Mouse (Mus musculus): ENCODE data around the gene 4632433K11Rik. TPM values are rescaled to one million over a fixed set of nuclear protein-coding genes. Genes with fewer than 3 reads are reported as not detected.
"Not testable (repeated sequence)": the region's sequence is repeated elsewhere in the genome, so short reads cannot be mapped to it uniquely, and the experiment has no call there.

4632433K11Rik gene
- polyA plus RNA-seq, 1 experiment from 2014 or later, result 0.33 TPM

DNA sequence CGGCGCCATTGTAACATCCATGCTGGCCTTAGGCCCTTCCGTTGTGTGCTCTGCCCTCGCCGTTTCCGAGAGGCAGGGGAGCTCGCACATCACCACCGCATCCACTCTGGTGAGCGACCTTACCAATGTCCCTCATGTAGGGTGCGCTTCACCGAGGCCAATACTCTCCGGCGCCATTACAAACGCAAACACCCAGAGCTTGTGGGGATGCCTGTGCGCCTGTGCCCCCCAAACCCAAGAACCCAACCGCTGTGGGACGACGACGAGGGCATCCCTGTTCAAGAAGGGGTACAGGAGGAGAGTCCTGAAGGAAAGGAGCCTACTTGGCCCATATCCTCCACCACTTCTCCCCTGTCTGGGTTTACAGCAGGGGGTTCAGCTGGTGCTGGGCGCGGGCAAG, 16.0 kb upstream of the 4632433K11Rik start:
- Histone ChIP-seq H3K27ac (ENCODE audit: low read depth, low read length) (no peak overlapping the region), H3K4me2 (no peak overlapping the region), H3K27me3 (ENCODE audit: control insufficient read depth, insufficient read depth, low read length) (no peaks in the 10 kb centered on the region), H3K9ac (ENCODE audit: low read length) (no peak overlapping the region), H3K4me1 (ENCODE audit: control insufficient read depth, insufficient read depth, low read length) (peaks cover 8% of the 10 kb centered on the region; the same call in 1 of the 2 replicates), H3K36me3 (ENCODE audit: control insufficient read depth, insufficient read depth, low read length) (no peaks in the 10 kb centered on the region; the same call in 1 of the 2 replicates), H3K9me3 (ENCODE audit: control insufficient read depth, low read length) (no peaks in the 10 kb centered on the region), H3K4me3 (ENCODE audit: low read depth, low read length) (no peak overlapping the region)
- DNase-seq (ENCODE audit: low spot score, missing footprints) (no peak), ATAC-seq (ENCODE audit: low FRiP score) (no peak)
- WGBS, result 95% methylated on average over 21 of the region's 21 CpGs

- Histone ChIP-seq H3K4me3 (ENCODE audit: low read depth, low read length) (peak overlapping the region; percentile 87), H3K9ac (ENCODE audit: low read length) (peak overlapping the region; percentile 98; the same call in 1 of the 2 replicates), H3K4me2 (peak overlapping the region; percentile 83), H3K27ac (ENCODE audit: low read depth, low read length) (peak overlapping the region; percentile 60; the same call in 1 of the 2 replicates)
- not testable (repeated sequence) for H3K27me3 ChIP-seq (ENCODE audit: control insufficient read depth, insufficient read depth, low read length); H3K4me1 ChIP-seq (ENCODE audit: control insufficient read depth, insufficient read depth, low read length); H3K9me3 ChIP-seq (ENCODE audit: control insufficient read depth, low read length); H3K36me3 ChIP-seq (ENCODE audit: control insufficient read depth, insufficient read depth, low read length); ATAC-seq (ENCODE audit: low FRiP score)
- DNase-seq (ENCODE audit: low spot score, missing footprints), result peak; percentile 79
- WGBS, result 37% methylated on average over 8 of the region's 8 CpGs
Measured at GRCm38 (mm10) chr7:5019576-5019975, 14.3 kb upstream of the 4632433K11Rik start.

- Histone ChIP-seq H3K9me3 (ENCODE audit: control insufficient read depth, low read length) (no peaks in the 10 kb centered on the region), H3K36me3 (ENCODE audit: control insufficient read depth, insufficient read depth, low read length) (no peaks in the 10 kb centered on the region; the same call in 1 of the 2 replicates), H3K4me1 (ENCODE audit: control insufficient read depth, insufficient read depth, low read length) (peaks cover 8% of the 10 kb centered on the region; the same call in 1 of the 2 replicates), H3K4me2 (peak within 1 kb of the TSS; percentile 83), H3K27me3 (ENCODE audit: control insufficient read depth, insufficient read depth, low read length) (no peaks in the 10 kb centered on the region), H3K9ac (ENCODE audit: low read length) (peak within 1 kb of the TSS; percentile 98), H3K4me3 (ENCODE audit: low read depth, low read length) (peak within 1 kb of the TSS; percentile 87), H3K27ac (ENCODE audit: low read depth, low read length) (peak within 1 kb of the TSS; percentile 85)
- peak; percentile 89 for ATAC-seq (ENCODE audit: low FRiP score)
- DNase-seq (ENCODE audit: low spot score, missing footprints), result peak; percentile 100
- WGBS, result under 1% methylated on average over 49 of the region's 49 CpGs
Measured at GRCm38 (mm10) chr7:5020000-5020681, 13.8 kb upstream of the 4632433K11Rik start, which contains the start of the genes Zfp865 and Ccdc106. Gene Zfp865, plus strand, starts transcription at chr7:5020376. Gene Ccdc106, plus strand, starts transcription at chr7:5020553.

DNA sequence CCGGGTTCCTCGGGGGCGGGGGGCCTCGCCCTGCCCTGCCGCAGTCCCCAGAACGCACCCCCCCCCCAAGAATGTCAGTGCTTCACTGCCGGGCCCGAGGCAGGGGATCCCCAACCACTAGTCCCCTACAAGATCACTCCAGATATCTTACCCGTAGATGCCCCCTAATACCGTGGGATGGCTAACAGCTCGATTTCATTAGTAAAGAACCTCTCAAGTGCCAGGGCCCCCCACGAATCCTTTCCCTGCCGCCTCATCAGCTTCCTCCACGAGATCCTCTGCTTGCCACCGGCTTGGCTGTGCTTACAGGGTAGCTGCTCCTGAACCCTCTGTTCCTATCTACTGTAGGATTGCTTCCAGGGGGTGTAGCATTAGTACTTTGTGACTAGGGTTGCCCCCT, 13.2 kb upstream of the 4632433K11Rik start:
- DNase-seq (ENCODE audit: low spot score, missing footprints), result no peak
- H3K36me3 ChIP-seq (ENCODE audit: control insufficient read depth, insufficient read depth, low read length), result no peaks in the 10 kb centered on the region; the same call in 1 of the 2 replicates

DNA sequence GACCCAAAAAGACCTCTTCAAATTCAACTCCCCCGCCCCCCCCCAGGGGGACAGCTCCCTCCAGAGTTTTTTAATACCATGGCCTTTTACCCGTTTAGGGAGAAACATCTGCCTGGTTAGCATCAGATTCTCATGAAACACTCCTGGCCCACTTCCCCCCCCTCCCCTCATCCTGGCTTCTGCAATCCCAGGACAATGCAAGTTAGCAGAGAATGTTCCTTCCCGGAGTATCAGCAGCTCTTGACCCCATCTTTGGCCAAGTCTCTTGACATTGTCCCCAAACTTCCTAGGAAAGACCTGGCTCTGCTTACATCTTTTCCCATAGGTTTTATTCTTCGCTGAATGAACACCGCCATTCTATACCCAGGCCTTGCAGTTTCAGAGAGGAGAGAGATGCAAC, 12.7 kb upstream of the 4632433K11Rik start:
- Histone ChIP-seq H3K4me1 (ENCODE audit: control insufficient read depth, insufficient read depth, low read length) (peaks cover 8% of the 10 kb centered on the region; the same call in 1 of the 2 replicates), H3K9ac (ENCODE audit: low read length) (peak overlapping the region; percentile 98), H3K27ac (ENCODE audit: low read depth, low read length) (no peak overlapping the region), H3K9me3 (ENCODE audit: control insufficient read depth, low read length) (no peaks in the 10 kb centered on the region), H3K4me2 (peak overlapping the region; percentile 83), H3K27me3 (ENCODE audit: control insufficient read depth, insufficient read depth, low read length) (no peaks in the 10 kb centered on the region), H3K36me3 (ENCODE audit: control insufficient read depth, insufficient read depth, low read length) (no peaks in the 10 kb centered on the region; the same call in 1 of the 2 replicates), H3K4me3 (ENCODE audit: low read depth, low read length) (peak overlapping the region; percentile 87)
- WGBS, result 46% methylated on average over 5 of the region's 5 CpGs
- ATAC-seq (ENCODE audit: low FRiP score), result no peak
- DNase-seq (ENCODE audit: low spot score, missing footprints), result peak; percentile 82

More for the DNA sequence above, 13.2 kb upstream of the 4632433K11Rik start:
- peak; percentile 5; the same call in 1 of the 2 replicates for ATAC-seq (ENCODE audit: low FRiP score)
- 0% methylated on average over 15 of the region's 15 CpGs for WGBS
- no peaks in the 10 kb centered on the region for H3K27me3 ChIP-seq (ENCODE audit: control insufficient read depth, insufficient read depth, low read length)
- peak overlapping the region; percentile 83 for H3K4me2 ChIP-seq
- H3K9ac ChIP-seq (ENCODE audit: low read length), result peak overlapping the region; percentile 98
- peaks cover 8% of the 10 kb centered on the region; the same call in 1 of the 2 replicates for H3K4me1 ChIP-seq (ENCODE audit: control insufficient read depth, insufficient read depth, low read length)
- peak overlapping the region; percentile 87 for H3K4me3 ChIP-seq (ENCODE audit: low read depth, low read length)
- H3K27ac ChIP-seq (ENCODE audit: low read depth, low read length), result peak overlapping the region; percentile 85
- no peaks in the 10 kb centered on the region for H3K9me3 ChIP-seq (ENCODE audit: control insufficient read depth, low read length)

DNA sequence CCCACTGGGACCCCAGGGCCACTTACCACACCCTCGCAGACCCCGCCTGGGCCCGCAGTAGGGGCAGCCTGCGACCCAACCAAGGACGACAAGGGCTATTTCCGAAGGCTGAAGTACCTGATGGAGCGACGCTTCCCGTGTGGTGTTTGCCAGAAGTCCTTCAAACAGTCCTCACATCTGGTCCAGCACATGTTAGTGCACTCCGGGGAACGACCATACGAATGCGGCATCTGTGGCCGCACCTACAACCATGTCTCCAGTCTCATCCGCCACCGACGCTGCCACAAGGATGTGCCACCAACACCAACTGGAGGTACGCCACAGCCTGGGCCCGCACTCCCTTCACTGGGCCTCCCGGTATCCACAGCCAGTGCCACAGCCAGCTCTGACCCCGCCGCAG, 4.4 kb upstream of the 4632433K11Rik start:
- Histone ChIP-seq H3K27ac (ENCODE audit: low read depth, low read length) (no peak overlapping the region), H3K9ac (ENCODE audit: low read length) (no peak overlapping the region), H3K4me1 (ENCODE audit: control insufficient read depth, insufficient read depth, low read length) (no peaks in the 10 kb centered on the region), H3K36me3 (ENCODE audit: control insufficient read depth, insufficient read depth, low read length) (peaks cover 59% of the 10 kb centered on the region), H3K4me3 (ENCODE audit: low read depth, low read length) (no peak overlapping the region), H3K4me2 (no peak overlapping the region), H3K9me3 (ENCODE audit: control insufficient read depth, low read length) (peaks cover 28% of the 10 kb centered on the region), H3K27me3 (ENCODE audit: control insufficient read depth, insufficient read depth, low read length) (no peaks in the 10 kb centered on the region)
- DNase-seq (ENCODE audit: low spot score, missing footprints) (no peak), ATAC-seq (ENCODE audit: low FRiP score) (0 out of 2 replicates have a peak, but pooled peaks have one; percentile 7)
- 95% methylated on average over 22 of the region's 22 CpGs for WGBS

DNA sequence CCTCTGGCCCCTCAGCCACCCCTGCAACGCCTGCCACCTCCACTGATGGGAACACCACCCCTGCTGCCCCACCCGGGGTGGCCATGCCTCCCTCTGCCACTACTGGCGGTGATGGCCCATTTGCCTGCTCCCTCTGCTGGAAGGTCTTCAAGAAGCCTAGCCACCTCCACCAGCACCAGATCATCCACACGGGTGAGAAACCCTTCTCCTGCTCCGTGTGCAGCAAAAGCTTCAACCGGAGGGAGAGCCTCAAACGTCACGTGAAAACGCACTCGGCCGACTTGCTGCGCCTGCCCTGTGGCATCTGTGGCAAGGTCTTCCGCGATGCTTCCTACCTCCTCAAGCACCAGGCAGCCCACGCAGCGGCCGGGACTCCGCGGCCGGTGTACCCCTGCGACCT, 4.0 kb upstream of the 4632433K11Rik start:
- peaks cover 62% of the 10 kb centered on the region for H3K36me3 ChIP-seq (ENCODE audit: control insufficient read depth, insufficient read depth, low read length)
- no peaks in the 10 kb centered on the region for H3K4me1 ChIP-seq (ENCODE audit: control insufficient read depth, insufficient read depth, low read length)
- H3K27ac ChIP-seq (ENCODE audit: low read depth, low read length), result no peak overlapping the region
- no peak overlapping the region for H3K4me3 ChIP-seq (ENCODE audit: low read depth, low read length)
- 95% methylated on average over 21 of the region's 21 CpGs for WGBS
- no peak overlapping the region for H3K9ac ChIP-seq (ENCODE audit: low read length)
- ATAC-seq (ENCODE audit: low FRiP score) (no peak), DNase-seq (ENCODE audit: low spot score, missing footprints) (no peak)
- peaks cover 28% of the 10 kb centered on the region for H3K9me3 ChIP-seq (ENCODE audit: control insufficient read depth, low read length)
- no peaks in the 10 kb centered on the region for H3K27me3 ChIP-seq (ENCODE audit: control insufficient read depth, insufficient read depth, low read length)
- no peak overlapping the region for H3K4me2 ChIP-seq

DNA sequence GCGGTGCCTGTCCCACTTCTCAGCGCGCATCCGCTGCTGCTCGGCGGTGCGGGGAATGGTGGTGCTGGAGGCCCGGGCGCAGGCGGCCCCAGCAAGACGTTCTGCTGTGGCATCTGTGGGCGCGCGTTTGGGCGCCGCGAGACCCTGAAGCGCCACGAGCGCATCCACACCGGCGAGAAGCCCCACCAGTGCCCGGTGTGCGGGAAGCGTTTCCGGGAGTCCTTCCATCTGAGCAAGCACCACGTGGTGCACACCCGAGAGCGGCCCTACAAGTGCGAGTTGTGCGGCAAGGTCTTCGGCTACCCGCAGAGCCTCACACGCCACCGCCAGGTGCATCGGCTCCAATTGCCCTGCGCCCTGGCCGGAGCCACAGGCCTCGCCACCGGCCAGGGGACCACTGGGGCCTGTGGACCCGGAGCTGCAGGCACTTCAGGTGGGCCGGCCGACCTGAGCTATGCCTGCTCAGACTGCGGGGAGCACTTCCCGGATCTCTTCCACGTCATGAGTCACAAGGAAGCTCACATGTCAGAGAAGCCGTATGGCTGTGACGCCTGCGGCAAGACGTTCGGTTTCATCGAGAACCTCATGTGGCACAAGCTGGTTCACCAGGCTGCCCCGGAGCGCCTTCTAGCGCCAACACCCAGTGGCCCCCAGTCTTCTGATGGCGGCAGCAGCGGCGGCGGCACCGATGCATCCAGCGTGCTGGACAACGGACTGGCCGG, 3.2 kb upstream of the 4632433K11Rik start:
- peaks cover 28% of the 10 kb centered on the region for H3K9me3 ChIP-seq (ENCODE audit: control insufficient read depth, low read length)
- H3K4me3 ChIP-seq (ENCODE audit: low read depth, low read length), result no peak overlapping the region
- peak; percentile 75 for DNase-seq (ENCODE audit: low spot score, missing footprints)
- H3K4me1 ChIP-seq (ENCODE audit: control insufficient read depth, insufficient read depth, low read length), result no peaks in the 10 kb centered on the region
- WGBS, result 82% methylated on average over 63 of the region's 63 CpGs
- H3K27me3 ChIP-seq (ENCODE audit: control insufficient read depth, insufficient read depth, low read length), result no peaks in the 10 kb centered on the region
- no peak overlapping the region for H3K9ac ChIP-seq (ENCODE audit: low read length)
- 0 out of 2 replicates have a peak, but pooled peaks have one; percentile 12 for ATAC-seq (ENCODE audit: low FRiP score)
- no peak overlapping the region for H3K4me2 ChIP-seq
- no peak overlapping the region for H3K27ac ChIP-seq (ENCODE audit: low read depth, low read length)
- peaks cover 64% of the 10 kb centered on the region for H3K36me3 ChIP-seq (ENCODE audit: control insufficient read depth, insufficient read depth, low read length)

GRCm38 (mm10) chr7:5031496-5031895, 2.4 kb upstream of the 4632433K11Rik start:
- DNase-seq (ENCODE audit: low spot score, missing footprints), result no peak
- Histone ChIP-seq H3K4me1 (ENCODE audit: control insufficient read depth, insufficient read depth, low read length) (no peaks in the 10 kb centered on the region), H3K9ac (ENCODE audit: low read length) (no peak overlapping the region), H3K36me3 (ENCODE audit: control insufficient read depth, insufficient read depth, low read length) (peaks cover 66% of the 10 kb centered on the region), H3K4me2 (no peak overlapping the region), H3K27ac (ENCODE audit: low read depth, low read length) (no peak overlapping the region), H3K9me3 (ENCODE audit: control insufficient read depth, low read length) (peaks cover 28% of the 10 kb centered on the region), H3K27me3 (ENCODE audit: control insufficient read depth, insufficient read depth, low read length) (no peaks in the 10 kb centered on the region), H3K4me3 (ENCODE audit: low read depth, low read length) (no peak overlapping the region)
- WGBS, result 79% methylated on average over 46 of the region's 46 CpGs
- ATAC-seq (ENCODE audit: low FRiP score), result no peak

All from midbrain, embryonic 11.5 days (tissue).